Mouse (Mus musculus): ENCODE measurements around the gene E430018J23Rik. TPM values are rescaled to one million over a fixed set of nuclear protein-coding genes. Genes with fewer than 3 reads are reported as not detected.

E430018J23Rik gene
- polyA plus RNA-seq, 1 experiment: 5.5 TPM

- Histone ChIP-seq H3K27me3 (replicated peaks) (no peaks in the 10 kb centered on the region), H3K36me3 (replicated peaks; ENCODE audit: low read length) (peaks cover 28% of the 10 kb centered on the region), H3K4me1 (peaks cover 34% of the 10 kb centered on the region), H3K9me3 (no peaks in the 10 kb centered on the region), H3K4me3 (replicated peaks) (no peak overlapping the region)
- TF ChIP-seq FLI1 (IDR thresholded peaks at IDR 0.05; ENCODE audit: low read length) (no peak), GATA1 (IDR thresholded peaks at IDR 0.05; ENCODE audit: borderline replicate concordance, low read length) (no peak)
Measured at GRCm38 (mm10) chr7:127341356-127341755, 52.1 kb downstream of the E430018J23Rik start.

Other genes with a start within 250 kb of the E430018J23Rik start
- gene Cd2bp2, start 197.6 kb downstream of the E430018J23Rik start, polyA plus RNA-seq (2012; ENCODE audit: insufficient read depth, low replicate concordance): 13.5 and 43.5 TPM in 2 replicates
- 83.3 and 137 TPM in 2 replicates for gene Tbc1d10b, start 185.2 kb downstream of the E430018J23Rik start, polyA plus RNA-seq (2012; ENCODE audit: insufficient read depth, low replicate concordance)
- 4.7 TPM in 1 of 2 replicates, not detected in the other for gene Mylpf, start 184.7 kb downstream of the E430018J23Rik start, polyA plus RNA-seq (2012; ENCODE audit: insufficient read depth, low replicate concordance)
- 10.8 and 17.3 TPM in 2 replicates for gene Zfp553, start 160.6 kb downstream of the E430018J23Rik start, polyA plus RNA-seq (2012; ENCODE audit: insufficient read depth, low replicate concordance)
- gene Sept1, start 160.5 kb downstream of the E430018J23Rik start, polyA plus RNA-seq (2012; ENCODE audit: insufficient read depth, low replicate concordance): 369 and 529 TPM in 2 replicates
- gene Zfp771, start 149.4 kb downstream of the E430018J23Rik start, polyA plus RNA-seq (2012; ENCODE audit: insufficient read depth, low replicate concordance): 85.4 and 270 TPM in 2 replicates
- gene Dctpp1, start 132.9 kb downstream of the E430018J23Rik start, polyA plus RNA-seq (2012; ENCODE audit: insufficient read depth, low replicate concordance): 65.3 and 143 TPM in 2 replicates
- gene Sephs2, start 119.6 kb downstream of the E430018J23Rik start, polyA plus RNA-seq (2012; ENCODE audit: insufficient read depth, low replicate concordance): 32.9 and 41.0 TPM in 2 replicates
- 11.2 and 21.5 TPM in 2 replicates for gene Itgal, start 97.4 kb downstream of the E430018J23Rik start, polyA plus RNA-seq (2012; ENCODE audit: insufficient read depth, low replicate concordance)
- gene Zfp768, start 48.0 kb downstream of the E430018J23Rik start, polyA plus RNA-seq (2012; ENCODE audit: insufficient read depth, low replicate concordance): 21.5 and 31.6 TPM in 2 replicates
- 0.73 TPM in 1 of 2 replicates, not detected in the other for gene Zfp747, start 17.6 kb downstream of the E430018J23Rik start, polyA plus RNA-seq (2012; ENCODE audit: insufficient read depth, low replicate concordance)
- gene 9130019O22Rik, start 6.5 kb downstream of the E430018J23Rik start, polyA plus RNA-seq (2012; ENCODE audit: insufficient read depth, low replicate concordance): 0.07 and 1.7 TPM in 2 replicates
- 0.32 TPM in 1 of 2 replicates, not detected in the other for gene Zfp764, start 13.2 kb upstream of the E430018J23Rik start, polyA plus RNA-seq (2012; ENCODE audit: insufficient read depth, low replicate concordance)
- gene Zfp688, start 28.4 kb upstream of the E430018J23Rik start, polyA plus RNA-seq (2012; ENCODE audit: insufficient read depth, low replicate concordance): 12.3 and 25.6 TPM in 2 replicates
- 4.4 and 12.0 TPM in 2 replicates for gene Zfp689, start 55.5 kb upstream of the E430018J23Rik start, polyA plus RNA-seq (2012; ENCODE audit: insufficient read depth, low replicate concordance)
- gene Prr14, start 66.0 kb upstream of the E430018J23Rik start, polyA plus RNA-seq (2012; ENCODE audit: insufficient read depth, low replicate concordance): 83.1 and 177 TPM in 2 replicates
- 237 and 322 TPM in 2 replicates for gene Fbrs, start 85.6 kb upstream of the E430018J23Rik start, polyA plus RNA-seq (2012; ENCODE audit: insufficient read depth, low replicate concordance)
- 4.0 and 9.1 TPM in 2 replicates for gene Srcap, start 118.4 kb upstream of the E430018J23Rik start, polyA plus RNA-seq (2012; ENCODE audit: insufficient read depth, low replicate concordance)
- 15.7 and 25.1 TPM in 2 replicates for gene Gm42715, start 126.0 kb upstream of the E430018J23Rik start, polyA plus RNA-seq (2012; ENCODE audit: insufficient read depth, low replicate concordance)
- 0.34 TPM in 1 of 2 replicates, not detected in the other for gene Tmem265, start 167.8 kb upstream of the E430018J23Rik start, polyA plus RNA-seq (2012; ENCODE audit: insufficient read depth, low replicate concordance)
- gene Phkg2, start 179.7 kb upstream of the E430018J23Rik start, polyA plus RNA-seq (2012; ENCODE audit: insufficient read depth, low replicate concordance): 19.1 and 27.2 TPM in 2 replicates
- 23.5 and 28.8 TPM in 2 replicates for gene Ccdc189, start 195.0 kb upstream of the E430018J23Rik start, polyA plus RNA-seq (2012; ENCODE audit: insufficient read depth, low replicate concordance)
- gene Rnf40, start 195.1 kb upstream of the E430018J23Rik start, polyA plus RNA-seq (2012; ENCODE audit: insufficient read depth, low replicate concordance): 14.7 and 20.8 TPM in 2 replicates
- 2.9 TPM in 1 of 2 replicates, not detected in the other for gene Zfp629, start 222.2 kb upstream of the E430018J23Rik start, polyA plus RNA-seq (2012; ENCODE audit: insufficient read depth, low replicate concordance)

Measured in megakaryocyte, embryonic 14.5 days (primary cell).